Mouse (Mus musculus) neural tube, embryonic 12.5 days (tissue): ENCODE measurements around the gene Mak. TPM values are rescaled to one million over a fixed set of nuclear protein-coding genes. Genes with fewer than 3 reads are reported as not detected.
"Not testable (repeated sequence)": the region's sequence is repeated elsewhere in the genome, so short reads cannot be mapped to it uniquely, and the experiment has no call there.

Source experiments
- ATAC-seq: fragments of 200-750 bp; cut with Nextera tagmentation; 2 replicates; pipeline ENCODE4 v1.8.0; 2017; ENCODE audit warnings: low read depth, mild to moderate bottlenecking, moderate TSS enrichment, moderate library complexity; ENCODE audit not compliant: low FRiP score
- H3K27ac ChIP-seq: fragments of 300-500 bp; sonication (generic); 2 replicates; pipeline ENCODE4 v1.5.1; 2016
- H3K27me3 ChIP-seq: fragments of 300-500 bp; sonication (generic); replicated peaks from 2 replicates; pipeline ENCODE4 v1.6.1; 2016; ENCODE audit warnings: mild to moderate bottlenecking
- H3K36me3 ChIP-seq: fragments of 300-500 bp; sonication (generic); 2 replicates; pipeline ENCODE4 v1.6.1; 2016; ENCODE audit warnings: mild to moderate bottlenecking
- H3K4me1 ChIP-seq: fragments of 300-500 bp; sonication (generic); 2 replicates; pipeline ENCODE4 v1.6.1; 2016
- H3K4me2 ChIP-seq: fragments of 300-500 bp; sonication (generic); replicated peaks from 2 replicates; pipeline ENCODE4 v1.6.1; 2016; ENCODE audit warnings: mild to moderate bottlenecking
- H3K4me3 ChIP-seq: fragments of 300-500 bp; sonication (generic); 2 replicates; pipeline ENCODE4 v1.5.1; 2016
- H3K9ac ChIP-seq: fragments of 300-500 bp; sonication (generic); 2 replicates; pipeline ENCODE4 v1.6.1; 2016; ENCODE audit warnings: mild to moderate bottlenecking
- H3K9me3 ChIP-seq: fragments of 300-500 bp; sonication (generic); 2 replicates; pipeline ENCODE4 v1.6.1; 2016; ENCODE audit warnings: mild to moderate bottlenecking
- WGBS: fragments of 180-500 bp; shearing (Covaris S2); methylation state at CpG from one replicate; pipeline ENCODE4 v1.1.7; 2016; 5-methylcytosine and 5-hydroxymethylcytosine counted together
- polyA plus RNA-seq: library from polyadenylated mRNA; unstranded; fragments of >200 nt; fragmentation: Nextera tagmentation; extraction: Ambion mirVana; gene quantifications from 2 replicates; pipeline ENCODE4 v1.2.1, GENCODE M21; 2016

Mak gene
- polyA plus RNA-seq, 1 experiment from 2014 or later = 0.29 TPM

GRCm38 (mm10) chr13:41008946-41009345, 70.6 kb downstream of the Mak start:
- H3K27me3 ChIP-seq = no peaks in the 10 kb centered on the region
- H3K36me3 ChIP-seq = peaks cover 84% of the 10 kb centered on the region
- 89% methylated on average over 8 of the region's 8 CpGs for WGBS
- H3K4me1 ChIP-seq = no peaks in the 10 kb centered on the region
- ATAC-seq = no peak
- H3K9ac ChIP-seq = no peak overlapping the region
- no peaks in the 10 kb centered on the region for H3K9me3 ChIP-seq
- H3K4me3 ChIP-seq = no peak overlapping the region
- H3K4me2 ChIP-seq = no peak overlapping the region
- no peak overlapping the region for H3K27ac ChIP-seq

GRCm38 (mm10) chr13:41008271-41008670, 71.2 kb downstream of the Mak start:
- no peak overlapping the region for H3K4me2 ChIP-seq
- H3K27ac ChIP-seq = no peak overlapping the region
- H3K36me3 ChIP-seq = peaks cover 81% of the 10 kb centered on the region
- no peaks in the 10 kb centered on the region for H3K9me3 ChIP-seq
- no peaks in the 10 kb centered on the region for H3K27me3 ChIP-seq
- no peak for ATAC-seq
- 94% methylated on average over 10 of the region's 10 CpGs for WGBS
- no peak overlapping the region for H3K4me3 ChIP-seq
- H3K4me1 ChIP-seq = no peaks in the 10 kb centered on the region
- no peak overlapping the region for H3K9ac ChIP-seq

GRCm38 (mm10) chr13:41006244-41006643, 73.3 kb downstream of the Mak start:
- peaks cover 65% of the 10 kb centered on the region for H3K36me3 ChIP-seq
- ATAC-seq = no peak
- no peaks in the 10 kb centered on the region for H3K27me3 ChIP-seq
- H3K4me2 ChIP-seq = no peak overlapping the region
- WGBS = 96% methylated on average over 4 of the region's 4 CpGs
- peaks cover 7% of the 10 kb centered on the region; the same call in 1 of the 2 replicates for H3K4me1 ChIP-seq
- H3K4me3 ChIP-seq = no peak overlapping the region
- no peaks in the 10 kb centered on the region for H3K9me3 ChIP-seq
- H3K9ac ChIP-seq = no peak overlapping the region
- H3K27ac ChIP-seq = no peak overlapping the region

- H3K9ac ChIP-seq = no peak overlapping the region
- H3K4me3 ChIP-seq = no peak overlapping the region
- peaks cover 24% of the 10 kb centered on the region for H3K36me3 ChIP-seq
- H3K27ac ChIP-seq = no peak overlapping the region
- no peak for ATAC-seq
- H3K9me3 ChIP-seq = no peaks in the 10 kb centered on the region
- H3K4me1 ChIP-seq = peaks cover 13% of the 10 kb centered on the region
- H3K4me2 ChIP-seq = peak overlapping the region; percentile 85
- 88% methylated on average over 5 of the region's 5 CpGs for WGBS
- no peaks in the 10 kb centered on the region for H3K27me3 ChIP-seq
Measured at GRCm38 (mm10) chr13:41002001-41002400, 77.5 kb downstream of the Mak start.

GRCm38 (mm10) chr13:41000926-41001639, 78.4 kb downstream of the Mak start, which contains the start of gene Pak1ip1:
Gene Pak1ip1 (plus strand): TSS chr13:41001023.
- Histone ChIP-seq H3K4me2 (peak within 1 kb of the TSS; percentile 85), H3K9ac (peak within 1 kb of the TSS; percentile 78), H3K4me3 (peak within 1 kb of the TSS; percentile 89), H3K9me3 (no peaks in the 10 kb centered on the region), H3K4me1 (peaks cover 13% of the 10 kb centered on the region), H3K27me3 (no peaks in the 10 kb centered on the region), H3K27ac (peak within 1 kb of the TSS; percentile 91), H3K36me3 (peaks cover 15% of the 10 kb centered on the region)
- WGBS = under 1% methylated on average over 58 of the region's 58 CpGs
- peak; percentile 96 for ATAC-seq

- ATAC-seq = peak; percentile 61
- 2% methylated on average over 25 of the region's 25 CpGs for WGBS
- peaks cover 8% of the 10 kb centered on the region for H3K36me3 ChIP-seq
- peak overlapping the region; percentile 89 for H3K4me3 ChIP-seq
- H3K27me3 ChIP-seq = no peaks in the 10 kb centered on the region
- peak overlapping the region; percentile 85 for H3K4me2 ChIP-seq
- peak overlapping the region; percentile 70 for H3K27ac ChIP-seq
- H3K4me1 ChIP-seq = peaks cover 13% of the 10 kb centered on the region
- H3K9ac ChIP-seq = peak overlapping the region; percentile 66
- no peaks in the 10 kb centered on the region for H3K9me3 ChIP-seq
Measured at GRCm38 (mm10) chr13:41000140-41000925, 79.2 kb downstream of the Mak start.

- not testable (repeated sequence) for H3K27me3 ChIP-seq, H3K4me2 ChIP-seq, H3K9ac ChIP-seq, H3K4me3 ChIP-seq, H3K36me3 ChIP-seq, H3K9me3 ChIP-seq, H3K27ac ChIP-seq, ATAC-seq
- 88% methylated on average over 5 of the region's 5 CpGs for WGBS
- peaks cover 13% of the 10 kb centered on the region for H3K4me1 ChIP-seq
Measured at GRCm38 (mm10) chr13:40998537-40998936, 81.0 kb downstream of the Mak start.

- WGBS = 22% methylated on average over 8 of the region's 8 CpGs
- Histone ChIP-seq H3K36me3 (no peaks in the 10 kb centered on the region), H3K4me1 (no peaks in the 10 kb centered on the region), H3K27me3 (no peaks in the 10 kb centered on the region), H3K9me3 (no peaks in the 10 kb centered on the region), H3K4me3 (no peak overlapping the region), H3K27ac (no peak overlapping the region), H3K9ac (no peak overlapping the region), H3K4me2 (no peak overlapping the region)
- ATAC-seq = no peak
Measured at GRCm38 (mm10) chr13:40994487-40995263, 84.8 kb downstream of the Mak start.

- Histone ChIP-seq H3K9ac (no peak overlapping the region), H3K4me2 (no peak overlapping the region), H3K27me3 (no peaks in the 10 kb centered on the region), H3K36me3 (no peaks in the 10 kb centered on the region), H3K4me1 (no peaks in the 10 kb centered on the region), H3K4me3 (no peak overlapping the region), H3K9me3 (no peaks in the 10 kb centered on the region), H3K27ac (no peak overlapping the region)
- ATAC-seq = no peak
- 78% methylated on average over 2 of the region's 2 CpGs for WGBS
Measured at GRCm38 (mm10) chr13:40988418-40988817, 91.1 kb downstream of the Mak start.

- not testable (repeated sequence) for H3K9ac ChIP-seq, H3K27me3 ChIP-seq, H3K4me2 ChIP-seq, H3K27ac ChIP-seq, ATAC-seq, H3K4me3 ChIP-seq, H3K36me3 ChIP-seq, H3K9me3 ChIP-seq, H3K4me1 ChIP-seq
- WGBS = 68% methylated on average over 4 of the region's 4 CpGs
Measured at GRCm38 (mm10) chr13:40987608-40988303, 91.8 kb downstream of the Mak start.

- 93% methylated on average over 5 of the region's 5 CpGs for WGBS
- Histone ChIP-seq H3K4me3 (no peak overlapping the region), H3K4me2 (no peak overlapping the region), H3K9ac (no peak overlapping the region), H3K27me3 (no peaks in the 10 kb centered on the region), H3K36me3 (no peaks in the 10 kb centered on the region), H3K27ac (no peak overlapping the region), H3K9me3 (no peaks in the 10 kb centered on the region), H3K4me1 (no peaks in the 10 kb centered on the region)
- no peak for ATAC-seq
Measured at GRCm38 (mm10) chr13:40986081-40986480, 93.4 kb downstream of the Mak start.
